Mouse (Mus musculus): ENCODE measurements around the gene Vars2.

Vars2 gene

DNA sequence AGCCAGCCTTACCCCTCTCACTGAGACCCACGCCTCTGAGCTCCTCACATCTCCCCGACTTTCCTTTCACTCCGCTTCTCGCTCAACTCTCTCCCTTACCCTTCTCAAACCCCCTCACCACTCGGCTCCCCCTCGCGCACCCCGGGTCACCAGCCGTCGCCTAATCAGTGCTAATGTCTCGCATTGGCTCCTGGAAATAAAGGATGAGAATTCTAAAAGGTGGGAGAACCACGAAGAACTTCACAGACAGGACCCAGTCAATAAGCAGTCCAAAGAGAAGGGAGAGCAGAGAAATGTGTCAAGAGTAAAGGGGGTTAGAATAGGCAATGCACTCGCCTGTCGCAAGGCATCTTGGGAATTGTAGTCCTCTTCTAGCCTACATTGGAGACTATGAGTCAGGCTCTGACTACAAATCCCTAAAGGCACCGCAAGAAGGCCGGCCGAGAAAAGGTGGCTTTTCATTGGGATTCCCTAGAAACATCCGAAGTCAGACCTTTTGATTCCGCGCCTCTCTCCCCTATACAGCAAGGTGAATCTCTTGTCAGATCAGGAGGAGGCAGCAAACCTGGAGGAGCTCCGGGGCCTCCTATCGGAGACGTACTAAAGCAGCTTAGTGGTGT is 6.1 kb upstream of the Vars2 start, which contains the start of gene Gtf2h4:
Gene Gtf2h4, minus strand, starts transcription at position 324 of the 620 bp plus-strand sequence.
- Histone ChIP-seq H3K36me3 (ENCODE audit: control insufficient read depth, insufficient read depth, low read length, poor library complexity, severe bottlenecking) (no peaks in the 10 kb centered on the region), H3K27me3 (ENCODE audit: control insufficient read depth, insufficient read depth, low read length, poor library complexity, severe bottlenecking) (no peaks in the 10 kb centered on the region)
- peak; percentile 96 for DNase-seq (ENCODE audit: low read depth, low spot score)

DNA sequence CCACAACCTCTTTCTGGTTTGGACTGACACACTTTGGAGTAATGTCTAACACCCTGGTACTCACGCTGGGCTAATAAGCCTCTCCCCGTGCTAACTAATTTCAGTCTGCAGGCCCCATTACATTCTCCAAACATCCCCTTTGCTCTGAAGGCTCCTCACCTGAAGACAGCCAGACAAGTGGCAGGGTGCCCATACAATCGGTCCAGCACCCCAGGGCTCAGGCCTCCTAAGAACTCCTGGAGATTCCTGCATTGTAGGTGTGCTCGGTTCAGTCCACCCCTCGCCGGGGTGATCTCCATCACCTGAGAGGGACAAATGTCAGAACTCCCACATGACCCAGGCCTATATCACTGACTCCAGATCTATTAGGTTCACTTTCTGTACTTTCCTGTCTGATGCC is 5.1 kb upstream of the Vars2 start:
- no peak for DNase-seq (ENCODE audit: low read depth, low spot score)
- Histone ChIP-seq H3K27me3 (ENCODE audit: control insufficient read depth, insufficient read depth, low read length, poor library complexity, severe bottlenecking) (no peaks in the 10 kb centered on the region), H3K36me3 (ENCODE audit: control insufficient read depth, insufficient read depth, low read length, poor library complexity, severe bottlenecking) (no peaks in the 10 kb centered on the region)

- no peak for DNase-seq (ENCODE audit: low read depth, low spot score)
- no peaks in the 10 kb centered on the region for H3K36me3 ChIP-seq (ENCODE audit: control insufficient read depth, insufficient read depth, low read length, poor library complexity, severe bottlenecking)
These were observed 4.5 kb upstream of the Vars2 start for GRCm38 (mm10) chr17:35671846-35672245.

DNA sequence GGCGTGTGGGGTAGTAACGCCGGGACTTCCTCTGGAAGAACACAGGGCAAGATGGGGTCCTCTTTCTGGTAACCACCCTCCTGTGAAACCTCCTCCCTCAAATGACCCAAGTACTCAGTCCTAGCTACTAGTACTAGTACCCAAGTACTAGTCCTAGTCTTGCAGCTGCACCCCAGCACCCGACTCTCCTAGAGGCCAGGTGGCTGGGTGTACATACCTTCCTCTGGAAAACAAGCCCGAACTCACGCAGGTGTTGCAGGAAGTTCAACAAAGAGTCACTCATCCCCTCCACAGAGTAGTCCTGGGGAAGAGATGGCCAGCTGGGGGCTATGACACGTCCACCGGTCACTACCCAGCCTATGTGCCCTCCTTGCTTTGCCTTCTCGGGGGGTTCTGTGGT is 2.3 kb upstream of the Vars2 start:
- H3K27me3 ChIP-seq (ENCODE audit: control insufficient read depth, insufficient read depth, low read length, poor library complexity, severe bottlenecking) = no peaks in the 10 kb centered on the region
- no peaks in the 10 kb centered on the region for H3K36me3 ChIP-seq (ENCODE audit: control insufficient read depth, insufficient read depth, low read length, poor library complexity, severe bottlenecking)
- DNase-seq (ENCODE audit: low read depth, low spot score) = no peak

More at GRCm38 (mm10) chr17:35671846-35672245, 4.5 kb upstream of the Vars2 start:
- H3K27me3 ChIP-seq (ENCODE audit: control insufficient read depth, insufficient read depth, low read length, poor library complexity, severe bottlenecking) = no peaks in the 10 kb centered on the region

DNA sequence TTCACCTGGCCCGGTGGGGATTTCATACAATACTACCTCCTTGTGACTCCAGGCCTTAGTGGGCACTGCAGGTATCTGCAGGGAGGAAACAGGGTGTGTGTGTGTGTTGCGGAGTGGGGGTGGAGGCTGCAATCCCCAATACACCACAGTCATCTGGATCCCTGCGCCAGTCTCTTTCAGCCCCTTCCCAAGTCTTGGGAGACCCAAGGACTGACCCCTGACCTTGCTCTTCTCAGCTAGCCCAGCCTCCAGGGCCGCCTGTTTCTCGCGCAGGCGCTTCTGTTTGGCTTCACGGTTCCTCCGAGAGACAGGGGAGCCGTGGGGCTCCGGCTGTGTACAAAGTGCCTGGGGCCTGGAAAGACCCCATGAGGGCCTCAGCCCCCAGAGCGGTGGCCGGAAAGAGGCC is 538 bp downstream of the Vars2 start:
- no peaks in the 10 kb centered on the region; the same call in 1 of the 2 replicates for H3K36me3 ChIP-seq (ENCODE audit: control insufficient read depth, insufficient read depth, low read length, poor library complexity, severe bottlenecking)
- peak; percentile 29 for DNase-seq (ENCODE audit: low read depth, low spot score)
- no peaks in the 10 kb centered on the region for H3K27me3 ChIP-seq (ENCODE audit: control insufficient read depth, insufficient read depth, low read length, poor library complexity, severe bottlenecking)

GRCm38 (mm10) chr17:35665957-35666515 is 1.4 kb downstream of the Vars2 start:
- Histone ChIP-seq H3K36me3 (ENCODE audit: control insufficient read depth, insufficient read depth, low read length, poor library complexity, severe bottlenecking) (no peaks in the 10 kb centered on the region; the same call in 1 of the 2 replicates), H3K27me3 (ENCODE audit: control insufficient read depth, insufficient read depth, low read length, poor library complexity, severe bottlenecking) (no peaks in the 10 kb centered on the region)
- DNase-seq (ENCODE audit: low read depth, low spot score) = peak; percentile 63

- Histone ChIP-seq H3K27me3 (ENCODE audit: control insufficient read depth, insufficient read depth, low read length, poor library complexity, severe bottlenecking) (no peaks in the 10 kb centered on the region), H3K36me3 (ENCODE audit: control insufficient read depth, insufficient read depth, low read length, poor library complexity, severe bottlenecking) (peaks cover 5% of the 10 kb centered on the region; the same call in 1 of the 2 replicates)
- DNase-seq (ENCODE audit: low read depth, low spot score) = no peak
These were observed 14.3 kb downstream of the Vars2 start for GRCm38 (mm10) chr17:35653086-35653485.

- H3K36me3 ChIP-seq (ENCODE audit: control insufficient read depth, insufficient read depth, low read length, poor library complexity, severe bottlenecking) = no peaks in the 10 kb centered on the region
- H3K27me3 ChIP-seq (ENCODE audit: control insufficient read depth, insufficient read depth, low read length, poor library complexity, severe bottlenecking) = no peaks in the 10 kb centered on the region
- no peak for DNase-seq (ENCODE audit: low read depth, low spot score)
These were observed 18.0 kb downstream of the Vars2 start for GRCm38 (mm10) chr17:35649429-35649828.

DNA sequence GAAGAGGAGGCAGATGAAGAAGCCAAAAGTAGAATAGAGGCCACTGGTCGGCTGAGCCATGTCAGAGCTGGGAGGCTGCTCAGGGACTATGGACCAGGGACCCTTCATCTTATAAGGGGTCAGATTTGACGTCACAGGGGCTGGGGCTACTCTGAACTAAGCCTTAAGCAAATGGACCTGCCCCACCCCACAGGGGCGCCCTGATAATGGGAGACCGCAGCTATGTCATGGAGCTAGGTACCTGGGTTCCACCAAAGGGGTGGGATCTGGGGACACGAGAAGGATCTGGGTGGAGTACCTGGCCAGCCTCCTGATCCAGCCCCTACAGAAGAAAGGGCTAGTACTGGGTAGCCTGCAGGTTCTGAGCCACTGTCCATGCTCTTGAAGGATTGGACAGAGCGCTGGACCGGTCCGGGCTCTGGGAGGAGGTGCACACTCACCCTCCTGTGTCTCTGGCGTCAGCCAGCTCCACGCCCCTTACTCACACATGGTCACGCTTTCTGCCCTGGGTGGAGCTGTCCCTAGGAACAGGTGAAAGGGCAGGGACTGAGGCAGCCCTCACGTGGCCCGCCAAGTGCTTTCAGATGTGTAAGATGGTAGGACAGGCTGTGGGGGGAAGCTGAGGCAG is 23.7 kb downstream of the Vars2 start, which contains the start of gene Mucl3:
Gene Mucl3, minus strand, starts transcription at position 87 of the 628 bp plus-strand sequence.
- H3K27me3 ChIP-seq (ENCODE audit: control insufficient read depth, insufficient read depth, low read length, poor library complexity, severe bottlenecking) = no peaks in the 10 kb centered on the region
- no peak for DNase-seq (ENCODE audit: low read depth, low spot score)
- no peaks in the 10 kb centered on the region for H3K36me3 ChIP-seq (ENCODE audit: control insufficient read depth, insufficient read depth, low read length, poor library complexity, severe bottlenecking)

DNA sequence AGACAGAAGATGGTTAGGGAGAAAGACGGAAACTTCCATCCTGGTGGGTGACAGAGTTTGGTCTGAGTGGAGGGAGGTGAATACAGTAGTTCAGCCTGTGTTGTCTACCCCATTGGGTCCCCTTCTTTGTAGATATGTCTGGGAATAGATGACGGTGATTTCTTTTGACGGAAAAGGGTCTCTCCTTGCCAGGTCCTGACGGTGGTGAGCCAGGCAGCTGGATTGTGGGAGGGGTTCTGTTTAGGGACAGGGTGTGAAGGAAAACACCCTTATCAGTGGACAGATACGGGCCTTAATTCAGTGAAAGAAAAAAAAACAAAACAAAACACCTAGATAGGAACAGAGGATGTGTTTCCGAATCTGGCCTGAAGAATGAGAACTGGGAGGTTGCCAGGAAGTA is 28.0 kb downstream of the Vars2 start:
- no peaks in the 10 kb centered on the region for H3K36me3 ChIP-seq (ENCODE audit: control insufficient read depth, insufficient read depth, low read length, poor library complexity, severe bottlenecking)
- no peaks in the 10 kb centered on the region for H3K27me3 ChIP-seq (ENCODE audit: control insufficient read depth, insufficient read depth, low read length, poor library complexity, severe bottlenecking)
- no peak for DNase-seq (ENCODE audit: low read depth, low spot score)

DNA sequence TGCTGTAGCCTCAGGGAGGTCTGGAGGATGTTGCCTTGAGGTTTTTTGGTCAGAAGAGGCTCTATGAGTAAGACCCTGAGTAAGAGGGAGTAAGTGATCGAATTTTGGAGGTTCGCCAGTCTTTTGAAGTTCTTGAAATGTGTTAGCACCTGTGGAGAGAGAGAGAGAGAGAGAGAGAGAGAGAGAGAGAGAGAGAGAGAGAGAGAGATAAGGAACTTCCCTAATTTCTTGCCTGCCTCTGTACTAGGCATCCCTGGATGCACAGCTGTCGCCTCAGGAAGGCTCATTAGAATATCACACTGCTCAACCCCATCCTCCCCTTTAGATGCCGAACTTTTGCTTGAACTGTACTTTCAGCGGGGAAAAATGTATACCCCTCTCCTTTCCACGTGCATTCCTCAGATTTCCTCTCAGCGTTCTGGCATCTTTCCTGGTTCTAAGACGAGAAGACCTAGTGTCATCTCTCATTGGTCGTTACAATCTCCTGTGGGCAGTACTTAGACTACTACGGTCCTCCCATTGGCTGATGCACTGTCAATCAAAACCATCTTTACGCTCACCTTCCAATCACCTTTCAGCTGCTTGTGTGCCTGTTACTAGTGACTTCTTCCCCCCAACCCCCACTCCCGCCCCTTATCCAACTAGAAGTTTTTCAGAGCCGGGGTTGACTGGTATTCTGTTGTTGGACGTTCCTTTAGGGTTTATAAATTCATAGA is 28.8 kb downstream of the Vars2 start:
- no peaks in the 10 kb centered on the region for H3K27me3 ChIP-seq (ENCODE audit: control insufficient read depth, insufficient read depth, low read length, poor library complexity, severe bottlenecking)
- H3K36me3 ChIP-seq (ENCODE audit: control insufficient read depth, insufficient read depth, low read length, poor library complexity, severe bottlenecking) = no peaks in the 10 kb centered on the region
- peak; percentile 41 for DNase-seq (ENCODE audit: low read depth, low spot score)

GRCm38 (mm10) chr17:35636363-35636762 is 31.0 kb downstream of the Vars2 start:
- DNase-seq (ENCODE audit: low read depth, low spot score) = peak; percentile 11
- no peaks in the 10 kb centered on the region for H3K36me3 ChIP-seq (ENCODE audit: control insufficient read depth, insufficient read depth, low read length, poor library complexity, severe bottlenecking)

DNA sequence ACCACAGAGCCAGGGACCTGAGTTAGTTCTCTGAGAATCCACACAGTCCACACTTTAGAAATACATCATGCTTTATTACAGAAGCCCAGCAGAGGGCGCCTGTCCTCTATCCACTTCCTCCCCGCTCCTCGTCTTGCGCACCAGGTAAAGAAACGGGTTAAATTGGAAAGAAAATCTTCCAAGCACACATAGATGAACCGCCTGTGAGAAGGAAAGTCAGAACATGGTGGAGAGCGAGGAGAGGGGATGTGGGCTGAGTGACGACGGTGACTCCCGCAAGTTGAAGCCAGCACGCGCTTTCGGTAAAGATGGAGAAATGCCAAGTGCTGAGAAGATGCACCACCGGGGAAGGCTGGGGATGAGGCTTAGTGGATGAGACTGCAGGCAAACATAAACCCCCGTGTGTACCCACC is 31.7 kb downstream of the Vars2 start:
- DNase-seq (ENCODE audit: low read depth, low spot score) = peak; percentile 73
- no peaks in the 10 kb centered on the region for H3K27me3 ChIP-seq (ENCODE audit: control insufficient read depth, insufficient read depth, low read length, poor library complexity, severe bottlenecking)
- no peaks in the 10 kb centered on the region for H3K36me3 ChIP-seq (ENCODE audit: control insufficient read depth, insufficient read depth, low read length, poor library complexity, severe bottlenecking)

More at GRCm38 (mm10) chr17:35636363-35636762, 31.0 kb downstream of the Vars2 start:
- H3K27me3 ChIP-seq (ENCODE audit: control insufficient read depth, insufficient read depth, low read length, poor library complexity, severe bottlenecking) = no peaks in the 10 kb centered on the region

GRCm38 (mm10) chr17:35635202-35635601 is 32.2 kb downstream of the Vars2 start:
- no peaks in the 10 kb centered on the region for H3K36me3 ChIP-seq (ENCODE audit: control insufficient read depth, insufficient read depth, low read length, poor library complexity, severe bottlenecking)
- peak; percentile 5 for DNase-seq (ENCODE audit: low read depth, low spot score)
- no peaks in the 10 kb centered on the region for H3K27me3 ChIP-seq (ENCODE audit: control insufficient read depth, insufficient read depth, low read length, poor library complexity, severe bottlenecking)

DNA sequence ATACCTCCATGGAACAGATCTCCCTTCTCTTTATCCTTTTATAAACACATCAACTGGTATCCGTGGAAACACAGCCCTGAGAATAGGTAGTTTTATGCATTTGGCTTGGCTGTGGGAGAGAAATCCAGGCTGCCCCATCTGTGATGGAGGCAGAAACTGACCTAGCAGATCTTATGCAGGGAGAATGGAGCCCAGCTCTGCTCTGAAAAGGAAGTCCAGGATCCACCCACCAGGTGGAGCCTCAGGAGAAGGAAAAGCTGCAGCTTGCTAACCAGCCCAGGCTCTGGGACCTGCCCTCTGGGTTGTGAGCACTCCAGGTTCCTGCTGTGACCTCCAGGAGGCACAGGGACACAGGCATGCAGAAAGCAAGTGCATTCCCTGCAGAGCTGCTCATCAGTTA is 33.4 kb downstream of the Vars2 start:
- Histone ChIP-seq H3K36me3 (ENCODE audit: control insufficient read depth, insufficient read depth, low read length, poor library complexity, severe bottlenecking) (no peaks in the 10 kb centered on the region), H3K27me3 (ENCODE audit: control insufficient read depth, insufficient read depth, low read length, poor library complexity, severe bottlenecking) (no peaks in the 10 kb centered on the region)
- no peak for DNase-seq (ENCODE audit: low read depth, low spot score)

All from splenic B cell, adult 2 months (primary cell).